Mouse (Mus musculus) MEL-GATA-1-ER (cell line): Measurements from ENCODE around the gene Bbs9.

Experiments
- DNase-seq: peaks from one replicate; pipeline ENCODE4 v3.0.0-alpha.2; 2012; ENCODE audit warnings: low read depth; ENCODE audit errors: extremely low read depth

The Bbs9 gene

GRCm38 (mm10) chr9:22624966-22625365 is 149.5 kb downstream of the Bbs9 start:
- DNase-seq = peak; percentile 60

GRCm38 (mm10) chr9:22626014-22626413 is 150.5 kb downstream of the Bbs9 start:
- no peak for DNase-seq

GRCm38 (mm10) chr9:22627912-22628311 is 152.4 kb downstream of the Bbs9 start:
- no peak for DNase-seq

- peak; percentile 32 for DNase-seq
Observed at GRCm38 (mm10) chr9:22632800-22633485, 157.4 kb downstream of the Bbs9 start.

GRCm38 (mm10) chr9:22638502-22638901 is 163.0 kb downstream of the Bbs9 start:
- no peak for DNase-seq

GRCm38 (mm10) chr9:22640683-22641431 is 165.3 kb downstream of the Bbs9 start:
- no peak for DNase-seq

- DNase-seq = no peak
Observed at GRCm38 (mm10) chr9:22645844-22646390, 170.4 kb downstream of the Bbs9 start.

GRCm38 (mm10) chr9:22646461-22646860 is 170.9 kb downstream of the Bbs9 start:
- DNase-seq = no peak

- DNase-seq = no peak
Observed at GRCm38 (mm10) chr9:22648163-22648562, 172.6 kb downstream of the Bbs9 start.

- DNase-seq = no peak
Observed at GRCm38 (mm10) chr9:22649606-22650005, 174.1 kb downstream of the Bbs9 start.

- DNase-seq = no peak
Observed at GRCm38 (mm10) chr9:22650781-22651180, 175.3 kb downstream of the Bbs9 start.

- no peak for DNase-seq
Observed at GRCm38 (mm10) chr9:22651619-22652018, 176.1 kb downstream of the Bbs9 start.

GRCm38 (mm10) chr9:22654726-22655393 is 179.3 kb downstream of the Bbs9 start:
- DNase-seq = no peak

GRCm38 (mm10) chr9:22657216-22657615 is 181.7 kb downstream of the Bbs9 start:
- DNase-seq = no peak

- no peak for DNase-seq
Observed at GRCm38 (mm10) chr9:22665155-22665554, 189.6 kb downstream of the Bbs9 start.

- DNase-seq = peak; percentile 51
Observed at GRCm38 (mm10) chr9:22672937-22673336, 197.4 kb downstream of the Bbs9 start.

GRCm38 (mm10) chr9:22677132-22677829 is 201.8 kb downstream of the Bbs9 start:
- no peak for DNase-seq

- no peak for DNase-seq
Observed at GRCm38 (mm10) chr9:22677997-22678396, 202.5 kb downstream of the Bbs9 start.

GRCm38 (mm10) chr9:22678496-22678895 is 203.0 kb downstream of the Bbs9 start:
- DNase-seq = no peak

GRCm38 (mm10) chr9:22679485-22679884 is 204.0 kb downstream of the Bbs9 start:
- DNase-seq = no peak

- no peak for DNase-seq
Observed at GRCm38 (mm10) chr9:22680031-22680430, 204.5 kb downstream of the Bbs9 start.
